In the genomic region with DNA sequence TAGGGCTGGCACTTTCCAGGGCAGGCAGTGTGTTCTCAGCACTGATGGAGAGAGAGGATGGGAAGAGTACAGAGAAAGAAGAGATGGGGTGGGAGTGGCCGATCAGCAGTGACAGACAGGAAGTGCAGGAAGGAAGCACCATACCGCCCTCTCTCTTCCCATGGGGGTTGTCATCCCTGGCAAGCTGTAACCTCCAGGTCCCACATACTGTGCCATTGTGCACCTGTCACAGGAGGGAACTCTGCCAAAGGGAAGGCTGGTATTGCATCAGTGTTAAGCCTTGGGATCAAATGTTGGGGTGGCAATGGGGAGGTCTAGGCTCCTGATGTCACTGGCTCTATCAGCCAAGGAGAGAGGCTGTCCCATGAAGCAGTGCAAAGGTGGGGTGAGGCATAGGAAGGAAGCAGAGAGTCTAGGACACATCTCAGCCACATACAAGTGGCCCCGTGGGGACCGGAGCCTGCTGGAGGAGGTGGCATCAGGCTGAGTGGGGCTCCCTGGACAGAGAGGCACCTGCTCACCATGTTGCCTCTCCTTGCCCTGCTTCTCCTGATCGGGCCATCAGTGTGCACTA, we compare ENCODE assay signal across 14 mouse cellular contexts. TPM values are rescaled to one million over a fixed set of nuclear protein-coding genes. Genes with fewer than 3 reads are reported as not detected.
DNase-seq lines count a peak whose midpoint lies in the region; ATAC-seq lines count a peak whose summit lies in the region.
"Had no signal": no experiment of that assay in that cellular context is flagged by ENCODE, and none has a peak within 500 bp of the region (broad histone marks: within the 10 kb centered on the region; RNA-seq: fewer than 3 reads in every experiment).

A gene (plus strand): TSS at position 352 of the 574 bp plus-strand sequence.

- H3K4me3 ChIP-seq in embryonic facial prominence, embryonic 12.5 days = no peak within 1 kb of the TSS
- no peak within 1 kb of the TSS for H3K4me3 ChIP-seq in embryonic facial prominence, embryonic 10.5 days
- H3K4me3 ChIP-seq: neural tube, embryonic 13.5 days had no signal

- H3K4me1 ChIP-seq in embryonic facial prominence, embryonic 12.5 days = 0 out of 2 replicates have a peak, but pooled peaks cover 3% of the 10 kb centered on the region
- peaks cover 42% of the 10 kb centered on the region for H3K4me1 ChIP-seq in embryonic facial prominence, embryonic 10.5 days

- no peak within 1 kb of the TSS for H3K4me2 ChIP-seq in embryonic facial prominence, embryonic 12.5 days (replicated peaks)

- H3K36me3 ChIP-seq in embryonic facial prominence, embryonic 12.5 days = no peaks in the 10 kb centered on the region
- H3K36me3 ChIP-seq in embryonic facial prominence, embryonic 10.5 days (replicated peaks) = peaks cover 6% of the 10 kb centered on the region; the same call in 1 of the 2 replicates
- H3K36me3 ChIP-seq: neural tube, embryonic 13.5 days had no signal

- H3K9me3 ChIP-seq in embryonic facial prominence, embryonic 12.5 days = no peaks in the 10 kb centered on the region
- H3K9me3 ChIP-seq in embryonic facial prominence, embryonic 10.5 days = no peaks in the 10 kb centered on the region
- H3K9me3 ChIP-seq: embryonic facial prominence, embryonic 15.5 days; liver, embryonic 13.5 days; neural tube, embryonic 13.5 days had no signal

- peaks cover 6% of the 10 kb centered on the region; the same call in 1 of the 2 replicates for H3K27me3 ChIP-seq in embryonic facial prominence, embryonic 12.5 days
- 0 out of 2 replicates have a peak, but pooled peaks cover 17% of the 10 kb centered on the region for H3K27me3 ChIP-seq in embryonic facial prominence, embryonic 10.5 days (replicated peaks; ENCODE audit: low read depth, poor library complexity, severe bottlenecking)
- H3K27me3 ChIP-seq: embryonic facial prominence, embryonic 15.5 days had no signal

- H3K9ac ChIP-seq in embryonic facial prominence, embryonic 12.5 days = no peak within 1 kb of the TSS
- H3K9ac ChIP-seq: embryonic facial prominence, embryonic 15.5 days; liver, embryonic 13.5 days; neural tube, embryonic 13.5 days had no signal

- no peak for ATAC-seq in embryonic facial prominence, embryonic 12.5 days (ENCODE audit: insufficient number of reproducible peaks, insufficient read depth, low FRiP score, low TSS enrichment)
- peak; percentile 9; the same call in 1 of the 2 replicates for ATAC-seq in common myeloid progenitor, adult 5-6 weeks (replicated peaks; ENCODE audit: low read depth, poor library complexity, severe bottlenecking)

- no peak for DNase-seq in embryonic facial prominence, embryonic 10.5 days (ENCODE audit: low spot score)
- peak; percentile 26 to 36 for DNase-seq in spleen, adult 18-20 months
- DNase-seq in spleen, postnatal 4 days (ENCODE audit: low spot score in 2 of 2) = no peak
- peak; percentile 40 for DNase-seq in thymus, postnatal 4 days
- DNase-seq in gastrocnemius, postnatal 4 days (ENCODE audit: low spot score in 2 of 2) = no peak
- DNase-seq in kidney, adult 8-10 months = no peak
- DNase-seq: liver, embryonic 13.5 days had no signal

- peak within 1 kb of the TSS; percentile 36; the same call in 1 of the 2 replicates for H3K27ac ChIP-seq in embryonic facial prominence, embryonic 12.5 days
- H3K27ac ChIP-seq in embryonic facial prominence, embryonic 10.5 days (replicated peaks) = no peak within 1 kb of the TSS
- H3K27ac ChIP-seq: kidney, postnatal 0 days; neural tube, embryonic 13.5 days; stomach, postnatal 0 days had no signal

- 65% methylated on average over 5 of the region's 5 CpGs for WGBS in embryonic facial prominence, embryonic 12.5 days
- 66% methylated on average over 5 of the region's 5 CpGs for WGBS in embryonic facial prominence, embryonic 10.5 days

RNA-seq across cellular contexts. Expression of the gene that starts here (rescaled TPM):
- 0.29 TPM in 1 of 2 replicates, not detected in the other for polyA plus RNA-seq in embryonic facial prominence, embryonic 12.5 days (2016; fragmentation: Nextera tagmentation; extraction: Ambion mirVana)
- 0.16 TPM in 1 of 2 replicates, not detected in the other for polyA plus RNA-seq in embryonic facial prominence, embryonic 10.5 days (2016; fragmentation: Nextera tagmentation; extraction: Ambion mirVana)
- total RNA-seq in common myeloid progenitor, adult 5-6 weeks (2017) = not detected in 2 replicates
- not detected for total RNA-seq in gastrocnemius, postnatal 4 days (2021)
- total RNA-seq: left cerebral cortex, adult 18-20 months had no signal
- polyA plus RNA-seq: liver, embryonic 13.5 days had no signal

Comparison
In these comparisons a context has a peak if more than half of its experiments do, and no peak if none do; other contexts are left out.
1. DNase-seq: peak in spleen, adult 18-20 months (2 of 2) and thymus, postnatal 4 days (single experiment); none in embryonic facial prominence, embryonic 10.5 days (single experiment), spleen, postnatal 4 days (0 of 2), gastrocnemius, postnatal 4 days (0 of 2) and kidney, adult 8-10 months (0 of 2).
2. Peak in ATAC-seq in common myeloid progenitor, adult 5-6 weeks; RNA of the gene not detected or under 1 TPM.